ENCODE assay signal across 12 mouse cellular contexts in genomic region chr15:81000419-81001138, GRCm38 (mm10). TPM values are rescaled to one million over a fixed set of nuclear protein-coding genes. Genes with fewer than 3 reads are reported as not detected.
DNase-seq lines count a peak whose midpoint lies in the region; ATAC-seq and TF ChIP-seq lines count a peak whose summit lies in the region.
"Had no signal": no experiment of that assay in that cellular context is flagged by ENCODE, and none has a peak within 500 bp of the region (broad histone marks: within the 10 kb centered on the region; RNA-seq: fewer than 3 reads in every experiment).

No protein-coding gene starts in this region.

- peak; percentile 68 for ATAC-seq in common myeloid progenitor, adult 5-6 weeks (replicated peaks; ENCODE audit: low read depth, poor library complexity, severe bottlenecking)
- peak; percentile 77 for ATAC-seq in megakaryocyte progenitor cell, adult 5-6 weeks (replicated peaks; ENCODE audit: poor library complexity)

- H3K27ac ChIP-seq in layer of hippocampus, adult 2 months: peak overlapping the region; percentile 82
- H3K27ac ChIP-seq: hindbrain, embryonic 15.5 days; kidney, postnatal 0 days had no signal

- peak; percentile 10 for DNase-seq in embryo, embryonic 9.5 days (ENCODE audit: extremely low spot score)
- DNase-seq in embryo, embryonic 10 days (ENCODE audit: low spot score): no peak
- DNase-seq in layer of hippocampus, adult 2 months (ENCODE audit: low spot score in 2 of 2): no peak
- DNase-seq in layer of hippocampus, postnatal 36 days: no peak
- DNase-seq in retina, postnatal 1 day: no peak
- no peak for DNase-seq in right cerebral cortex, adult 18-20 months
- DNase-seq: cerebellum, postnatal 36 days; lung, postnatal 36 days had no signal

- TF ChIP-seq CTCF in layer of hippocampus, adult 2 months (conservative IDR thresholded peaks at IDR 0.05): no peak

- no peak overlapping the region for H3K4me3 ChIP-seq in layer of hippocampus, adult 2 months
- H3K4me3 ChIP-seq: hindbrain, embryonic 15.5 days had no signal

RNA-seq across cellular contexts. Expression of gene Sgsm3, which starts 23.0 kb away (rescaled TPM):
- 10 to 100 TPM; 83.0 to 89.2 TPM for total RNA-seq in layer of hippocampus, adult 2 months (2021)
- total RNA-seq in layer of hippocampus, postnatal 36 days (2021): 10 to 100 TPM; 72.0 to 84.3 TPM
- 30.6 and 38.4 TPM in 2 replicates for total RNA-seq in common myeloid progenitor, adult 5-6 weeks (2017)
- total RNA-seq in megakaryocyte progenitor cell, adult 5-6 weeks (2015): 7.2 and 7.5 TPM in 2 replicates
- total RNA-seq in megakaryocyte progenitor cell, adult 5-6 weeks (2017): 21.7 and 26.0 TPM in 2 replicates

RNA-seq across cellular contexts. Expression of gene Adsl, which starts 52.3 kb away (rescaled TPM):
- 10 to 100 TPM; 24.2 to 28.0 TPM for total RNA-seq in layer of hippocampus, adult 2 months (2021)
- 10 to 100 TPM; 24.9 to 31.5 TPM for total RNA-seq in layer of hippocampus, postnatal 36 days (2021)
- 200 and 219 TPM in 2 replicates for total RNA-seq in common myeloid progenitor, adult 5-6 weeks (2017)
- 45.5 and 46.5 TPM in 2 replicates for total RNA-seq in megakaryocyte progenitor cell, adult 5-6 weeks (2015)
- total RNA-seq in megakaryocyte progenitor cell, adult 5-6 weeks (2017): 164 and 185 TPM in 2 replicates
